Mouse (Mus musculus) left cerebral cortex, adult 6 months (tissue): ENCODE measurements around the gene Foxa3. TPM values are rescaled to one million over a fixed set of nuclear protein-coding genes. Genes with fewer than 3 reads are reported as not detected.

Experiments used
- long read RNA-seq, 2 experiments: library from polyadenylated mRNA; unstranded; transcript quantifications; one replicate each; pipeline ENCODE4 v2.0.0; 2019 to 2020
- polyA plus RNA-seq: library from polyadenylated mRNA; unstranded; fragments of <200 nt; fragmentation: Nextera tagmentation; gene quantifications from 2 replicates; pipeline ENCODE4 v1.2.3, GENCODE M21; 2021

The Foxa3 gene
- polyA plus RNA-seq: not detected in 2 replicates
- long read RNA-seq, experiment 1: 0 reads
- long read RNA-seq, experiment 2: 0 reads

GRCm38 (mm10) chr7:19023357-19023814, at the start of gene Foxa3:
Gene Foxa3, minus strand, starts transcription at chr7:19023538.

GRCm38 (mm10) chr7:19054047-19054776, 30.9 kb upstream of the Foxa3 start, which contains the start of gene Rsph6a:
Gene Rsph6a, plus strand, starts transcription at chr7:19054690.

GRCm38 (mm10) chr7:19024096-19024506, 763 bp upstream of the Foxa3 start, which contains the start of gene Sympk:
Gene Sympk, plus strand, starts transcription at chr7:19024377.

GRCm38 (mm10) chr7:19003902-19004630, 19.3 kb downstream of the Foxa3 start, which contains the start of gene Irf2bp1:
Gene Irf2bp1, plus strand, starts transcription at chr7:19004044.

GRCm38 (mm10) chr7:18990601-18991295, 32.6 kb downstream of the Foxa3 start, which contains the start of gene Mypop:
Gene Mypop, plus strand, starts transcription at chr7:18991245.

GRCm38 (mm10) chr7:18987100-18987499, 36.2 kb downstream of the Foxa3 start, which contains the start of gene Nanos2:
Gene Nanos2, plus strand, starts transcription at chr7:18987400.

Other genes starting within 250 kb of the Foxa3 start
- not detected in 2 replicates for gene Psg19, start 225.0 kb downstream of the Foxa3 start, polyA plus RNA-seq
- gene Psg17, start 201.9 kb downstream of the Foxa3 start, polyA plus RNA-seq: not detected in 2 replicates
- gene Mill2, start 183.6 kb downstream of the Foxa3 start, polyA plus RNA-seq: 0.63 and 0.66 TPM in 2 replicates
- 7.8 and 8.4 TPM in 2 replicates for gene Pglyrp1, start 152.2 kb downstream of the Foxa3 start, polyA plus RNA-seq
- gene Ccdc61, start 113.1 kb downstream of the Foxa3 start, polyA plus RNA-seq: 15.8 and 16.5 TPM in 2 replicates
- gene Nova2, start 97.7 kb downstream of the Foxa3 start, polyA plus RNA-seq: 3.8 and 5.4 TPM in 2 replicates
- gene Nanos2, start 36.1 kb downstream of the Foxa3 start, polyA plus RNA-seq: not detected in 2 replicates
- gene Mypop, start 32.3 kb downstream of the Foxa3 start, polyA plus RNA-seq: 5.9 and 13.0 TPM in 2 replicates
- 4.8 and 14.9 TPM in 2 replicates for gene Irf2bp1, start 19.5 kb downstream of the Foxa3 start, polyA plus RNA-seq
- gene Sympk, start 839 bp upstream of the Foxa3 start, polyA plus RNA-seq: 20.1 and 45.0 TPM in 2 replicates
- gene Rsph6a, start 31.2 kb upstream of the Foxa3 start, polyA plus RNA-seq: 0.18 and 0.29 TPM in 2 replicates
- 25.7 and 29.1 TPM in 2 replicates for gene Dmwd, start 52.7 kb upstream of the Foxa3 start, polyA plus RNA-seq
- gene Dmpk, start 60.3 kb upstream of the Foxa3 start, polyA plus RNA-seq: 1.9 and 2.4 TPM in 2 replicates
- 0.27 and 0.61 TPM in 2 replicates for gene Six5, start 71.1 kb upstream of the Foxa3 start, polyA plus RNA-seq
- 0.13 and 0.16 TPM in 2 replicates for gene Gm4969, start 94.8 kb upstream of the Foxa3 start, polyA plus RNA-seq
- gene Fbxo46, start 96.3 kb upstream of the Foxa3 start, polyA plus RNA-seq: 6.4 and 7.1 TPM in 2 replicates
- 11.1 and 12.7 TPM in 2 replicates for gene Qpctl, start 125.8 kb upstream of the Foxa3 start, polyA plus RNA-seq
- gene Snrpd2, start 126.2 kb upstream of the Foxa3 start, polyA plus RNA-seq: 128 and 132 TPM in 2 replicates
- 0.24 TPM in 1 of 2 replicates, not detected in the other for gene Gipr, start 142.6 kb upstream of the Foxa3 start, polyA plus RNA-seq
- gene Eml2, start 152.9 kb upstream of the Foxa3 start, polyA plus RNA-seq: 7.2 TPM in 2 replicates
- 1.8 and 2.5 TPM in 2 replicates for gene Gpr4, start 189.0 kb upstream of the Foxa3 start, polyA plus RNA-seq
- gene Opa3, start 204.8 kb upstream of the Foxa3 start, polyA plus RNA-seq: 38.5 and 40.0 TPM in 2 replicates
- gene Vasp, start 248.3 kb upstream of the Foxa3 start, polyA plus RNA-seq: 1.1 and 1.6 TPM in 2 replicates